Mouse (Mus musculus) mouse embryonic stem cell (cell line): ENCODE results near the gene Ntm.

Source experiments
- in situ Hi-C, 2 experiments: fragments of 300-500 bp; cut with MboI; formaldehyde crosslinking; loops; 1 replicate in 1 of 2; 3 replicates in 1 of 2; pipeline ENCODE4 v1.14.3; 2019 to 2020; ENCODE audit warnings: low sequenced_read_pairs in 2 of 2, low pct_unique_long_range_greater_than_20kb in 1 of 2, mixed read lengths in 1 of 2; ENCODE audit not compliant: unreplicated experiment in 1 of 2

Gene Ntm

GRCm38 (mm10) chr9:29650679-29651078, 312.3 kb downstream of the Ntm start:
- in situ Hi-C loops: loop anchor here in 1 of 2 experiments (25.0 kb wide), 1 partner anchor 1388 kb away; no protein-coding TSS in a partner anchor

GRCm38 (mm10) chr9:29650266-29650665, 312.7 kb downstream of the Ntm start:
- in situ Hi-C loops: loop anchor here in 1 of 2 experiments (25.0 kb wide), 1 partner anchor 1388 kb away; no protein-coding TSS in a partner anchor

- in situ Hi-C loops: loop anchor here in 1 of 2 experiments (10.0 kb wide), 1 partner anchor 223 kb away; no protein-coding TSS in a partner anchor
Measured at GRCm38 (mm10) chr9:29648256-29648655, 314.7 kb downstream of the Ntm start.

GRCm38 (mm10) chr9:29647764-29648163, 315.2 kb downstream of the Ntm start:
- in situ Hi-C loops: loop anchor here in 1 of 2 experiments (10.0 kb wide), 1 partner anchor 223 kb away; no protein-coding TSS in a partner anchor

GRCm38 (mm10) chr9:29645796-29646400, 317.0 kb downstream of the Ntm start:
- in situ Hi-C loops: loop anchor here in 1 of 2 experiments (10.0 kb wide), 1 partner anchor 221 kb away; no protein-coding TSS in a partner anchor

- in situ Hi-C loops: loop anchor here in 1 of 2 experiments (10.0 kb wide), 1 partner anchor 218 kb away; no protein-coding TSS in a partner anchor
Measured at GRCm38 (mm10) chr9:29642997-29643657, 319.8 kb downstream of the Ntm start.

GRCm38 (mm10) chr9:29637335-29637734, 325.6 kb downstream of the Ntm start:
- in situ Hi-C loops: no loop called here

GRCm38 (mm10) chr9:29617181-29617580, 345.8 kb downstream of the Ntm start:
- in situ Hi-C loops: no loop called here

GRCm38 (mm10) chr9:29612020-29612612, 350.8 kb downstream of the Ntm start:
- in situ Hi-C loops: no loop called here

- in situ Hi-C loops: no loop called here
Measured at GRCm38 (mm10) chr9:29610867-29611266, 352.1 kb downstream of the Ntm start.

GRCm38 (mm10) chr9:29597665-29598064, 365.3 kb downstream of the Ntm start:
- in situ Hi-C loops: no loop called here

GRCm38 (mm10) chr9:29595321-29595720, 367.6 kb downstream of the Ntm start:
- in situ Hi-C loops: no loop called here

- in situ Hi-C loops: no loop called here
Measured at GRCm38 (mm10) chr9:29594537-29595294, 368.2 kb downstream of the Ntm start.

- in situ Hi-C loops: no loop called here
Measured at GRCm38 (mm10) chr9:29587376-29587775, 375.6 kb downstream of the Ntm start.

- in situ Hi-C loops: no loop called here
Measured at GRCm38 (mm10) chr9:29586381-29586770, 376.6 kb downstream of the Ntm start.

GRCm38 (mm10) chr9:29585746-29586380, 377.1 kb downstream of the Ntm start:
- in situ Hi-C loops: no loop called here

- in situ Hi-C loops: no loop called here
Measured at GRCm38 (mm10) chr9:29578226-29578625, 384.7 kb downstream of the Ntm start.

GRCm38 (mm10) chr9:29576051-29576533, 386.8 kb downstream of the Ntm start:
- in situ Hi-C loops: no loop called here
